Mouse (Mus musculus): ENCODE measurements around the gene Ltf.

Ltf gene

GRCm38 (mm10) chr9:111086137-111086536 lies 67.1 kb downstream of the Ltf start:
- no peak for DNase-seq (ENCODE audit: low read depth in 1 of 2, low spot score in 2 of 2)

GRCm38 (mm10) chr9:111086995-111087606 lies 68.0 kb downstream of the Ltf start:
- DNase-seq (ENCODE audit: low read depth in 1 of 2, low spot score in 2 of 2), result no peak

GRCm38 (mm10) chr9:111087960-111088359 lies 68.9 kb downstream of the Ltf start:
- no peak for DNase-seq (ENCODE audit: low read depth in 1 of 2, low spot score in 2 of 2)

- no peak for DNase-seq (ENCODE audit: low read depth in 1 of 2, low spot score in 2 of 2)
Measured at GRCm38 (mm10) chr9:111088886-111089285, 69.8 kb downstream of the Ltf start.
